Mouse (Mus musculus) Muller cell, postnatal 12 days (primary cell): ENCODE results near the gene Aqp3.
A peak's percentile ranks its signal among the peaks of the same experiment; 100 is the strongest.

ENCODE experiments used
- DNase-seq: peaks from one replicate; pipeline ENCODE4 v3.0.0-alpha.2; 2015; ENCODE audit errors: inconsistent ontology term

Gene Aqp3

DNA sequence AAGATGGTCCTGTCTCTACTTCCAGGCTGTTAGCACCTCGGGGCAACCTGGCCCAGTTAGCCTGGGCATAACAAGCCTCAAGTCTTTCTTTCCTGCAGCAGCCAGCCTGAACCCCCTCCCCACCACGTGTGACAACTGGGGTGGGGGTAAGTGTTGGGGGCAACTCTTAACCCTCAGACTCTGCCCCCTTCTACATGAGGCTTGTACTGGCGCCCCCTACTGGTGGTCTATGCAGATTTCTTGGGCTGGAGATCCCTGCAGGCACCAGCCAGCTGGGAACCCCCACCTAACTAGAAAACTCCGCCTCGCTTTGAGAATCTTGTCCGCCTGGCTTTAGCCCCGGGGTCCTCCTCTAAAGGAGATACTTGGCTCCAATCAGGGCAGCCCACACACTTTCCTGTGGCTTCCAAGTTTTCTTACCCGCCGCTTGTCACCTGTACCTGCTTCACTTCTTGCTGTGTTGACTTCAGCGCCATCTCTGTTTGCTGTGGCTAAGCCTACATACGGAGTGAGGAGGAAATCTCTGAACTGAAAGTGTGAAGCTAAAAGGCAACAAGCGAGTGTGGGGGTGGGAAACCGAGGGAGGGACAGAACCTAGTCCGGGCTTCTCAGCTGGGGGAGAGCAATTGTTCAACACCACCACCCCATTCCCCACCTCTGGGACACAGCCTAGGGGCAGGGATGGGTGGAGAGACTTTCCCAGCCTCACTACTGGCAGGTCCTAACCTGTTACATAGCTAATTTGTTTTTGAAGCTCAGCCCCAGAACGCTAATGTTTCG lies 33.9 kb downstream of the Aqp3 start:
- DNase-seq = no peak

- DNase-seq = no peak
Observed at GRCm38 (mm10) chr4:41063351-41063750, 34.6 kb downstream of the Aqp3 start.

DNA sequence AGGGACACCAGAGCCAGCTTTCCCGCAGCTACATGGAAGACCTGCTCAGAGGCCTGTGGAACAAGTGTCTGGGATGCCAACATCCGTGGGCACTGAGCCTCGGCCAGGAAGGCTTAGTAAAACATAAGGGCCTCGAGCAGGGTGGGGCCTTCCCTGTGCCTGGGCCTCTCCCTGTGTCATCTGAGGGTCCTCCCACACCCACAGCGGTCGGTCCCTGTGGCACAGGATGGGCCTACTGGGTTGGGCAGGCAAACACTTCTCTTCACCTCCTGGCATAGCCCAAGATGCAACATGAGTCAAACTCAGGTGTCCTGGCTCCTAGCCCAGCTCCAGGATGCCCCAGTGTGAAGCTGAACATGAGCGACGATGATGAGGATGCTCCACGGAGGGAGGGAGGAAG lies 40.6 kb downstream of the Aqp3 start:
- DNase-seq = no peak

- no peak for DNase-seq
Observed at GRCm38 (mm10) chr4:41056742-41057332, 41.1 kb downstream of the Aqp3 start.

DNA sequence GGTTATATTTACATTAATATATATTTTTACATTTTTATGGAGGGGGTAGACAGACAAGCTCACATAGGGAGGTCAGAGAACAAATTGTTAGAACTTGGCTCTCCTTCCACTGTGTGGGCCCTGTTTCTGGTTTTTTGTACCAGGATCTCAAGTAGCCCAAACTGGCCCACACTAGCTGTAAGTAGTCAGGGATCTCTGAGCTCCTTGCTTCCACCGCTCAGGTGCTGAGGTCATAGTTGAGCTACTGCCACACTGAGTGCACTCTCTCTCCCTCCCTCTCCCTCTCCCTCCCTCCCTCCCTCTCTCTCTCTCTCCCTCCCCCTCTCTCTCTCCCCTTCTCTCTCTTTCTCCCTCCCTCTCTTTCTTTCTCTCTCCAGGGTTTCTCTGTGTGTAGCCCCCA lies 41.7 kb downstream of the Aqp3 start:
- no peak for DNase-seq

GRCm38 (mm10) chr4:41055111-41055510 lies 42.9 kb downstream of the Aqp3 start:
- DNase-seq = no peak

GRCm38 (mm10) chr4:41051781-41052180 lies 46.2 kb downstream of the Aqp3 start:
- DNase-seq = no peak

- peak; percentile 76 for DNase-seq
Observed at GRCm38 (mm10) chr4:41050726-41051675, 47.0 kb downstream of the Aqp3 start.

GRCm38 (mm10) chr4:41048926-41049325 lies 49.1 kb downstream of the Aqp3 start:
- DNase-seq = no peak

GRCm38 (mm10) chr4:41047524-41048271 lies 50.3 kb downstream of the Aqp3 start, which contains the start of gene Aqp7:
Gene Aqp7 (minus strand): TSS chr4:41048139.
- DNase-seq = no peak

GRCm38 (mm10) chr4:41046254-41046795 lies 51.7 kb downstream of the Aqp3 start:
- no peak for DNase-seq

- DNase-seq = no peak
Observed at GRCm38 (mm10) chr4:41045288-41045687, 52.7 kb downstream of the Aqp3 start.

GRCm38 (mm10) chr4:41043961-41044360 lies 54.0 kb downstream of the Aqp3 start:
- no peak for DNase-seq

- no peak for DNase-seq
Observed at GRCm38 (mm10) chr4:41042880-41043279, 55.1 kb downstream of the Aqp3 start.
